Mouse (Mus musculus) lung, postnatal 0 days (tissue): ENCODE measurements around the gene Polr3b.

ENCODE experiments used
- CTCF ChIP-seq: IDR thresholded peaks from 2 replicates; pipeline ENCODE4 v1.5.1; 2016; ENCODE audit warnings: antibody characterized with exemption, mild to moderate bottlenecking
- EP300 ChIP-seq: IDR thresholded peaks from 2 replicates; pipeline ENCODE4 v1.6.1; 2016; ENCODE audit warnings: antibody characterized with exemption, mild to moderate bottlenecking, control low read depth

DNA sequence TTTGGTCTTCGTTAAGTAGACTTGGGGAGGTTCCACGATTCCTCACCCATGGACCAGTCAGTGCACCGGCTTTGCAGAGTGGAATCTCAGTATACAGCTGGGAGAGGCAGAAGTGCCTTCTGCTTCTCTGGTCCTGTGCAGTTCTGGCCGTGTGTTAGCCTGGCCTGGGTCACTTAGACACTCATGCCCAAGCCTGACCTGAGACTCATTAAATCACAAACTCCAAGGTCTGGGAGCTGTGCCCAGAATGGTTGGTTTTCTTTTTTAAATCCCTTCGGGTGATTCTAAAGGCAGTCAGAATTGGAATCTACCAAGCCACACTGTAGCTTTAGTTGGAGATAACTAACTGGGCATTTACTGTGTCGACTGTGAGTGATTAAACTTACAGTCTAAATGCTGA is 22.0 kb upstream of the Polr3b start:
- TF ChIP-seq CTCF (no peak), EP300 (no peak)
